Mouse (Mus musculus): ENCODE measurements around the gene Ccl12. TPM values are rescaled to one million over a fixed set of nuclear protein-coding genes. Genes with fewer than 3 reads are reported as not detected.

Ccl12 gene
- polyA plus RNA-seq, 1 experiment from 2014 or later = 18.5 TPM

DNA sequence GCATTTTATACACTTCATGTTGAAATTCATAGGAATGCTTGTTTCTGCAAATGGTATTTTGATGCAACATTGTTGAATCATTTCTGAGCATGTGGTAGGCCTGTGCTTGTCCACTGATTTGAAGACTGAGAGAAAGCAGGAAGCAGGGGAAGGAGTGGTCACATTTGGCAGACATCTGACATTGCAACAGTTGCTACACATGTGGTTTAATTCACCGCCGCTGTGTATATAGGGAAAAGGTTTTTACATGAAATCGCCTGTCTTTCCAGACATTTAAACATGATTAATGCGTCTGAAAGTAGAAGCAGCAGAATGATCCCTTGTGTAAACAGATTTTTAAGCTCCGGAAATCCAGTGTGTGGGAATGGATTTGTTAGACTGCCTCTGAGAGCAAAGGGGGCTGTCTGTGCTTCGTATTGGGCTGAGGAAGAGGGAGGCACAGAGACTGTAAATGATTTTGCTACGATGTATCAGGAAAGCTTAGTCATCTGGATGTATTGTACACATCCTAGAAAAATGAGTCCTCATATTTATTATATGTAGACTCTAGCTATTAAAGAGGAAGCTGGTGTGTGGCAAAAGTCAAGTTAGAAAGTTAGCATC is 37.9 kb downstream of the Ccl12 start:
- no peak for DNase-seq (ENCODE audit: low spot score)

Other genes starting within 250 kb of the Ccl12 start
- not detected in 2 replicates for gene 5530401A14Rik, start 241.2 kb upstream of the Ccl12 start, polyA plus RNA-seq (2015; fragmentation: Nextera tagmentation; extraction: Ambion mirVana)
- not detected in 2 replicates for gene Asic2, start 133.4 kb upstream of the Ccl12 start, polyA plus RNA-seq (2015; fragmentation: Nextera tagmentation; extraction: Ambion mirVana)
- 7.0 and 9.1 TPM in 2 replicates for gene Ccl2, start 66.3 kb upstream of the Ccl12 start, polyA plus RNA-seq (2015; fragmentation: Nextera tagmentation; extraction: Ambion mirVana)
- not detected in 2 replicates for gene Gm17268, start 63.3 kb upstream of the Ccl12 start, polyA plus RNA-seq (2015; fragmentation: Nextera tagmentation; extraction: Ambion mirVana)
- 5.9 and 6.6 TPM in 2 replicates for gene Ccl7, start 56.1 kb upstream of the Ccl12 start, polyA plus RNA-seq (2015; fragmentation: Nextera tagmentation; extraction: Ambion mirVana)
- gene Ccl11, start 44.0 kb upstream of the Ccl12 start, polyA plus RNA-seq (2015; fragmentation: Nextera tagmentation; extraction: Ambion mirVana) = 12.5 and 13.0 TPM in 2 replicates
- gene Ccl8, start 13.3 kb downstream of the Ccl12 start, polyA plus RNA-seq (2015; fragmentation: Nextera tagmentation; extraction: Ambion mirVana) = 32.6 and 35.4 TPM in 2 replicates
- gene Ccl1, start 203.8 kb downstream of the Ccl12 start, polyA plus RNA-seq (2015; fragmentation: Nextera tagmentation; extraction: Ambion mirVana) = 7.4 and 8.6 TPM in 2 replicates